Mouse (Mus musculus): ENCODE results near the gene Ccdc87. TPM values are rescaled to one million over a fixed set of nuclear protein-coding genes. Genes with fewer than 3 reads are reported as not detected.

The Ccdc87 gene
- 0.05 and 0.20 TPM in 2 replicates for polyA plus RNA-seq (2012; rRNA removed; ENCODE audit: low replicate concordance)

DNA sequence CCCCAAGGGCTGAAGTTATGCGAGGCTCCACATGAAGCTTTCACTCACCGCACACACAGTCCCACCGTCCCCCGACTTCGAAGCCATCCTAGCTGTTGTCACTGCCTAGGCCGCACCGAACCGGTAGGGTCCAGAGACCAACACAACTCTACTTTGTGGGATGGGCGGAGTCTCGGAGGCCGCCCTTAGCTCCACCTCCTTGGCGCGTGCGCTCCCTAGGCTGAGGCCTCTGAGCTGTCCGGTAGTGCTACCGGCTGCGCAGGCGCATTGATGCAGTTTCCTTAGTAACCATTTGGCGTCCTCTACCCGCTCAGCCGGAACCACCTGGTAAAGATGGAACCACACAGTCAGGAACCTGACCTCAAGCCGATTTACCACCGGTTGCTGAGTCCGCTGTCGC is at the start of gene Ccdc87, which contains the start of gene Ccs:
Gene Ccdc87, plus strand, starts transcription at position 218 of the 400 bp plus-strand sequence.
Gene Ccs, minus strand, starts transcription at position 184 of the 400 bp plus-strand sequence.

DNA sequence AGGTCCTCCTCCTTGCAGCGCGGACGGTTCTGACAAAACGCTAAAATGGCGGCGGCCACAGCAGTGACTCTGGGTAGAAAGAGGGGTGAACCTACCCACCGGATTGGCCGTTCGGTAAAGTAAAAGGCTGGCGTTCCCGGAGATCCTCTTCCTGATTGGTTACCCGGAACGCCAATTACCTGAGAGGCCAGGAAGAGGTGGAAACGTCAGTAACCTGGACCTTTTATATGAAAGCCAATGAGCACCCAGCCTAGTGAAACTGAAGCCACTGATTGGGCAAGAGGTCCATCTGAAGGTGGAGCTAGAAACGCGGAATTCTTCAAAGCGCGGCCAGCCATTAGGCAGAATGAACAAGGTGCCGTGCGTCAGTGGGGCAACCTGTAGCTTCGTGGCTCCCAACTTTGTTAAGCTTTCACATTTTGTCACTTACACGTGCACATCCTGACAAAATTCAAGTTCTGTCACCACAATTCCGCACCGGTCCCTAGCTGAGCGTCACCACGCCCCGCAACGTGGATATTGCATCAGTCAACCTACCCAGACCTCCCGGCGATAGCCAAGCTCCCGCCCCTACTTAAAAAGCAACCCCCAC is 45.2 kb upstream of the Ccdc87 start, which contains the start of gene Rbm4:
Gene Rbm4, minus strand, starts transcription at position 71 of the 592 bp plus-strand sequence.

DNA sequence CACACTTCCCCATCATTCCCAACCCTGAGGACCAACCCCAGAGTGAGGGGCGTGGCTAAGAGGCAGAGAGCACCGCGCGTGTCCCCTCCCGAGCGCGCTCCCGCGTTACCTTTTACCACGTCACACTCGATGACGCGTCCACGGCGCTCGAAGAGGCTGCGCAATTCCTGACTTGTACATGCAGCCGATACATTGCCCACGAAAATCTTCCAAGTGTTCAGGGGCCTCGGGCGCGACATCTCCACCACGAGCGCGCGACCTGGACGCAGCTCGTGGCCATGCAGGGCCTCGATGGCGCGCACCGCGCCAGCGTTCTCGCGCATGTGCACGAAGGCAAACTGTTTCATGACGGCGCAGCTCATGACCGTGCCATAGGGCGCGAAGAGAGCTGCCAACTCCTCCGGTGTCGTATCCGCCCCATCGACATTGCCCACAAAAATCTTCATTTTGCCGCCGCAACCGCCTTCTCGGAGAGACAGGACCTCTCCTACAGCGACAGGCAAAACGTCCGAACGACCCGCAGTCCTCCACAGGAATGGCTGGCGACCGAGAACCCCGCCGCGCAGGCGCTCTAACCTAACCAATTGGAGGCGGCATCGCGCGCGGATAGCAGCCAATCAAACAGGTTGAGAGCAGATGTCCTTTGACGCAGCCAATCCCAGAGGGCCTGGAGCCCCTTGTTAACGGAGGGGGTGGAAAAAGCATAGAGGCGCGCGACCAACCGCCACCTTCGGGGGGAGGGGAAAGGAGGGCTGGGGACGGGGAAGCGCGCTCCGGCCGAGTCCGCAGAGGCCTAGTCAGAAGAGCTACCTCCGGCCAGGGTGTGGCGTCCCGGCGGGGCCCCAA is 27.9 kb upstream of the Ccdc87 start, which contains the start of the genes Gm21992 and Rbm14:
Gene Gm21992, minus strand, starts transcription at position 550 of the 846 bp plus-strand sequence.
Gene Rbm14, minus strand, starts transcription at position 572 of the 846 bp plus-strand sequence.

DNA sequence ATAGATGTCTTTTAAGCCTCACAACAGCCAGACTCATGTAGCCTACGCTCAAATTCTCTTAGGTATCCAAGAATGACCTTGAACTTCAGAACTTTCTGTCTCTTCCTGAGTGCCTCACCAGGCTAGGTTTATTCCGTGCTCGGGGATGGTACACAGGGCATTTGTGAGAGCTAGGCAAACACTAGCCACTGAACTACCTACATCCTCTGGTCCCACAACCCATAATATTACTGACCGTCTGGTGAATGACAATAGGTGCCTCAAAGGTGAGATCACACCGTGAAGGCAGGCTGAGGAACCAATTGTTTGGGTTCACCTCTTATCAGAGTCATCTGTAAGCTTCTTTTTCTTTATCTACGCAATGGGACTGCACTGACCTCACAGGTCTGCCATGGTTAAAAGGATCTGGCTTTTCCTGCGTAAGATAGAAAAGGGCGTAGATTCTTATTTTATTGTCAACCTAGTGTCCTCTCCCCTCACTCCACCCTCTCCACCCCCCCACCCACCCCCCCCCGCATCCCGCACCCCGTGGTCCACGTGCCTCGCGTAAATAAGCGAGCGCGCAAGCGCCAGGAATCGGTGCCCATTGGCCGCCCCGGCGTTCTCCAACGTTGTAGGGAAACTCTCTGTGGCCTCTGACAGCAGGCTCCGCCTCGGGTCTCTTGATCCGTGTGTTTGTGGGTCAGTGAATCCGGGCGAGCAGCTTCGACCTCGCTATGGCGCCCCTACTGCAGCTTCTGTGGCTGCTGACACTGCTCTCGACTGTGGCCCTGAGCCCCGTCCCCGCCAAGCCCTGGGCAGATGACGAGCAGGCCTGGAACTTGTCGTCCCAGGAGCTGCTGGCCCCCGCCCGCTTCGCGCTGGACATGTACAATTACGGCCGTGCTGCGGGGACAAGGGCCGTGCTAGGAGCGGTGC is 15.6 kb downstream of the Ccdc87 start, which contains the start of gene Ctsf:
Gene Ctsf, plus strand, starts transcription at position 579 of the 918 bp plus-strand sequence.

DNA sequence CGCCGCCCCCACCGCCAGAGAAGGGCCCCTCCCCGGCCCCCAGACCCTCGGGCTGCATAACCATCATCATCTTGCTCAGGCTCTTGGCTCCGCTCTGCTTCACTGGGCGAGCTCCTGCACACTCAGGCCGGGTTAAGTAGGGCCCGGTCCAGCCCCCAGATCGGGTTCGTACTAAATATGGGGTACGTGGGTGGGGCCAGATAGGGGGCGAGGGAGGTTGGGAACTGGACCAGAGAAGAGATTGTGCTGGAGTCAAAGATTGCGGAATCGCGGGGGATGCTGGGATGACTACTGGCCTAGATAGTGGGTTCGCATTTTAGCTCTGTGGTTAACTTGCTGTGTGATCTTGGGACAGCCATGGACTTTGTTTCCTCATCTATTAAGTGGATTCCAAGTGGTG is 38.6 kb downstream of the Ccdc87 start, which contains the start of gene Actn3:
Gene Actn3, minus strand, starts transcription at position 125 of the 400 bp plus-strand sequence.

DNA sequence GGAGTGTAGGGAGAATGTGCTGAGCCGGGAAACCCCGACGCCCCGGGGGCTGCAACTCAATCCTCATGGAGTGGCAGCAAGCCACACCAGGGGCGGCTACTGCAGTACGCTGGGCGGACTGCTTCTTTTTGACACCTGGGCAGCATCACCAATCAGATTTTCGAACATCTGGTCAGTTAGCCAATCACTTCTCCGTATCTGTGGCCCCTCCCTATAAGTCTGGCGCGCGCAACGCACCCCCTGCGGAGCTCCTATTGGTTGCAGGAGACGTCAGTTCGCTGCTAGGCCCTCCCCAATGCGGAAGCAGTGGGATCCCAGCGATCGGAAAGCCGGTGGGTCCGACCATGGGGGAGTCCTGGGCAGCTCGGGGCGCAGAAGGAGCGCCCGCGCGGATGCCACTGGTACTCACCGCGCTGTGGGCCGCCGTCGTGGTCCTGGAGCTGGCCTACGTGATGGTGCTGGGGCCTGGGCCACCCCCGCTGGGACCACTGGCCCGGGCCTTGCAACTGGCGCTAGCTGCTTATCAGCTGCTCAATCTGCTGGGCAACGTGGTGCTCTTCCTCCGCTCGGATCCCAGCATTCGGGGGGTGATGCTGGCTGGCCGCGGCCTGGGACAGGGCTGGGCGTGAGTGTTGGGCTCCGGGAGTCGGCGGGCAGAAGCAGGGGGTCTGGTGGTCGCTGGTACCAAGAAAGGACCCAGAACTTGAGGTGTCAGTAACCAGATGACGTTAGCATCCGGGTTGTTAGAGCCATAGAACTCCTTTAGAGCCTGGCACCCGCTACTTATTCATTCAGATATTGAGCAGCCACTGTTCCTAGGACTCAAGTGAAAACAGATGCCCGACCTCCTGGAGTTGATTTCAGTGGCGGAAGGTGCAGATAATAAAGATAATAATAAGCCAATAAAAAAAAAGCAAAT is 39.5 kb downstream of the Ccdc87 start, which contains the start of gene Zdhhc24:
Gene Zdhhc24, plus strand, starts transcription at position 264 of the 919 bp plus-strand sequence.

Other genes with a start within 250 kb of the Ccdc87 start
- 16.3 and 25.3 TPM in 2 replicates for gene Lrfn4, start 223.7 kb upstream of the Ccdc87 start, polyA plus RNA-seq (2012; rRNA removed; ENCODE audit: low replicate concordance)
- gene Rce1, start 213.7 kb upstream of the Ccdc87 start, polyA plus RNA-seq (2012; rRNA removed; ENCODE audit: low replicate concordance) = 89.0 and 128 TPM in 2 replicates
- 0.21 and 0.38 TPM in 2 replicates for gene Gm960, start 140.7 kb upstream of the Ccdc87 start, polyA plus RNA-seq (2012; rRNA removed; ENCODE audit: low replicate concordance)
- gene Sptbn2, start 128.2 kb upstream of the Ccdc87 start, polyA plus RNA-seq (2012; rRNA removed; ENCODE audit: low replicate concordance) = 0.15 and 0.36 TPM in 2 replicates
- 1.6 and 1.9 TPM in 2 replicates for gene Rbm4b, start 82.9 kb upstream of the Ccdc87 start, polyA plus RNA-seq (2012; rRNA removed; ENCODE audit: low replicate concordance)
- gene Rbm4, start 45.5 kb upstream of the Ccdc87 start, polyA plus RNA-seq (2012; rRNA removed; ENCODE audit: low replicate concordance) = 14.1 and 19.8 TPM in 2 replicates
- 14.3 and 15.5 TPM in 2 replicates for gene Gm21992, start 27.8 kb upstream of the Ccdc87 start, polyA plus RNA-seq (2012; rRNA removed; ENCODE audit: low replicate concordance)
- gene Rbm14, start 27.7 kb upstream of the Ccdc87 start, polyA plus RNA-seq (2012; rRNA removed; ENCODE audit: low replicate concordance) = 54.4 and 67.9 TPM in 2 replicates
- gene Ccs, start within 50 bp of the Ccdc87 start, polyA plus RNA-seq (2012; rRNA removed; ENCODE audit: low replicate concordance) = 44.5 and 45.3 TPM in 2 replicates
- 23.8 and 33.2 TPM in 2 replicates for gene Ctsf, start 15.8 kb downstream of the Ccdc87 start, polyA plus RNA-seq (2012; rRNA removed; ENCODE audit: low replicate concordance)
- gene Actn3, start 38.5 kb downstream of the Ccdc87 start, polyA plus RNA-seq (2012; rRNA removed; ENCODE audit: low replicate concordance) = 0.12 and 0.37 TPM in 2 replicates
- 20.0 and 26.3 TPM in 2 replicates for gene Zdhhc24, start 39.3 kb downstream of the Ccdc87 start, polyA plus RNA-seq (2012; rRNA removed; ENCODE audit: low replicate concordance)
- 0.32 and 2.3 TPM in 2 replicates for gene Bbs1, start 67.3 kb downstream of the Ccdc87 start, polyA plus RNA-seq (2012; rRNA removed; ENCODE audit: low replicate concordance)
- 131 and 152 TPM in 2 replicates for gene Dpp3, start 88.9 kb downstream of the Ccdc87 start, polyA plus RNA-seq (2012; rRNA removed; ENCODE audit: low replicate concordance)
- 1.2 and 1.7 TPM in 2 replicates for gene Peli3, start 103.8 kb downstream of the Ccdc87 start, polyA plus RNA-seq (2012; rRNA removed; ENCODE audit: low replicate concordance)
- 8.4 and 15.6 TPM in 2 replicates for gene Mrpl11, start 122.8 kb downstream of the Ccdc87 start, polyA plus RNA-seq (2012; rRNA removed; ENCODE audit: low replicate concordance)
- gene Npas4, start 150.9 kb downstream of the Ccdc87 start, polyA plus RNA-seq (2012; rRNA removed; ENCODE audit: low replicate concordance) = 0.90 and 1.8 TPM in 2 replicates
- gene Slc29a2, start 184.5 kb downstream of the Ccdc87 start, polyA plus RNA-seq (2012; rRNA removed; ENCODE audit: low replicate concordance) = 2.3 and 8.8 TPM in 2 replicates
- gene B4gat1, start 199.5 kb downstream of the Ccdc87 start, polyA plus RNA-seq (2012; rRNA removed; ENCODE audit: low replicate concordance) = 12.5 and 14.2 TPM in 2 replicates
- 1.3 and 2.9 TPM in 2 replicates for gene AC124502.3, start 199.5 kb downstream of the Ccdc87 start, polyA plus RNA-seq (2012; rRNA removed; ENCODE audit: low replicate concordance)
- gene Brms1, start 202.0 kb downstream of the Ccdc87 start, polyA plus RNA-seq (2012; rRNA removed; ENCODE audit: low replicate concordance) = 37.5 and 52.2 TPM in 2 replicates
- 3.3 and 8.5 TPM in 2 replicates for gene Rin1, start 211.1 kb downstream of the Ccdc87 start, polyA plus RNA-seq (2012; rRNA removed; ENCODE audit: low replicate concordance)
- 4.6 and 4.9 TPM in 2 replicates for gene Cd248, start 228.7 kb downstream of the Ccdc87 start, polyA plus RNA-seq (2012; rRNA removed; ENCODE audit: low replicate concordance)
- 3.3 and 3.6 TPM in 2 replicates for gene Tmem151a, start 246.2 kb downstream of the Ccdc87 start, polyA plus RNA-seq (2012; rRNA removed; ENCODE audit: low replicate concordance)
- gene Yif1a, start 249.2 kb downstream of the Ccdc87 start, polyA plus RNA-seq (2012; rRNA removed; ENCODE audit: low replicate concordance) = 254 and 407 TPM in 2 replicates